Mouse (Mus musculus): ENCODE data around the gene Ermap. TPM values are rescaled to one million over a fixed set of nuclear protein-coding genes. Genes with fewer than 3 reads are reported as not detected.

Ermap gene
- total RNA-seq, 2 experiments from 2014 or later: 4.9 to 7.5 TPM

- DNase-seq: no peak
These were observed 4.0 kb downstream of the Ermap start for GRCm38 (mm10) chr4:119185771-119186170.

DNA sequence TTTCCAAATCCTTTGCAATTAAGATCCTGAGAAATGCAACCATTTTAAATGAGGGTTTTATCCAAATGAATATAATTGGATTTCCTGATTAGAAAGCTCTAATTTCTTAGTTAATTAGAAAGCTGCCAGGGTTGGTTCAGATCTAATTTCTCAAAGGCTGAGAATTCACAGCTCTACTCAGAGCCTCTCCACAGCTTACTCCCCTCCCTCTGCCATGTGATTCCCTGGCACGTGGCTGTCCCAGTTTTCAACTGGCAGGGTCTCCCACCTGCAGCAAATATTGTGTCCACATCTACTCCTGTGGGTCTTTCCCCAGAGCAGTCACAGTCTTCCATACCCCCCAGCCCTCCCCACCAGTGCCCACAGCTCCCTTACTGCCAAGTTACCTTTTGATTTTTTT, 6.3 kb downstream of the Ermap start:
- DNase-seq: no peak

- no peak for DNase-seq
These were observed 8.4 kb downstream of the Ermap start for GRCm38 (mm10) chr4:119181456-119181855.

DNA sequence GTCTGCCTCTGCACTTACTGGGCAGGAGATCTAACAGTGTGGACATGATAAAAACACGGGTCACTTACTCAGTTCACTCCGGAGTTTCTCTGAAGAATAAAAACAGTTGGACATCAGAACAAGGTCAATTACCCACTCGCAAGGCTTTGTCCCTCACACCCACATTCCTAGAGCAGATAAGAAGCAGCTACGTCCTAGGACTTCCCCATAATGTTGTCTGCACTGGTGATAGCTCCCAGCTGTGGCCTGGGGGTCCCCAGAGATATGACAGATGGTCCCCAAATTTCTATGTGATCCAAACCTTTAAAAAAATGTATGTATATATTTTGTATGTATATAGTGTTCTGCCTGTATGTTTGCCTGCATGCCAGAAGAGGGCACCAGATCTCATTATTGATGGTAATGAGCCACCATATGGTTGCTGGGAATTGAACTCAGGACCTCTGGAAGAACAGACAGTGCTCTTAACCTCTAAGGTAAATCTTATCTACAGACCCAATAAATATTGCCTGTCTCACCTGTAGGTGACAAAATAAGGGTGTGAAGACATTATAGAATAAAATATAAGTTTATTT, 9.6 kb downstream of the Ermap start:
- DNase-seq: no peak

GRCm38 (mm10) chr4:119178331-119178730, 11.5 kb downstream of the Ermap start:
- no peak for DNase-seq

DNA sequence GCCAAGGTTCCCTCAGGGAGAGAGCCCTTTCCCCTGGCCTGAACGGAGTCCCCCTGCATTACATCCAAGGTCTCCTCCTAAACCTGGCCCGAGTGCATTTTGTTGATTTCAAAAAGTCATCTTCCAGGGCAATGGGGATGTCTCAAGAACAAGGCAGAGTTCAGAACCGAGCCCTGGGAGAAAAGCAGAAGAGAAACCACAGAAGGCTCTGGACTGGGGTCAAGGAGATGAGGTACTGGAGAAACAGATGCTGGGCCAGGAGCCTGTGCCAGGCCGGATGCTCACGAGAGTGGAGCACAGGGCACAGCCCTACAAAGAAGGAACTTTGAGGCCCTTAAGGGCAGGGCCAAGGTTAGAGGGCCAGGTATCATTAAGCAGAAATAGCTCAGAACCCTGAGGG, 12.1 kb downstream of the Ermap start:
- no peak for DNase-seq

- DNase-seq: peak; percentile 94
These were observed 15.9 kb downstream of the Ermap start, which contains the start of gene Zfp691 for GRCm38 (mm10) chr4:119173851-119174453. TSS of gene Zfp691 (minus strand) at chr4:119174195.

GRCm38 (mm10) chr4:119172919-119173650, 16.7 kb downstream of the Ermap start:
- DNase-seq: no peak

DNA sequence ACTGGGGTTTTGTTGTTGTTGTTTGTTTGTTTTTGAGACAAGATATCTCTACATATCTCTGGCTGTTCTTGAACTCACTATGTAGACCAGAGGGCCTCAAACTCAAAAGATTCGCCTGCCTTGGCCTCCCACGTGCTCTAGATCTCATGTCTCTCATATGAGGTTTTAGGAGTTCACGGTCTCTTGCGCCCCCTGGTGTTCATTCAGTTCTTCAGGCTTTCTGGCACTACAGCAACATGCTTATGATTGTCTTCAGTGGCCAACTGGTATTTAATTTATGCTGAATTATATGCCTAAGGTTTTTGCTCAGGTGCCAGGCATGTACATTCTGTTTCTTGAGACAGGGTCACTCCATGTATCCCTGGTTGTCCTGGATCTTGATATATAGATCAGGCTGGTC, 22.1 kb downstream of the Ermap start:
- DNase-seq: peak; percentile 89

- no peak for DNase-seq
These were observed 22.7 kb downstream of the Ermap start for GRCm38 (mm10) chr4:119167068-119167467.

- DNase-seq: no peak
These were observed 23.9 kb downstream of the Ermap start for GRCm38 (mm10) chr4:119165916-119166315.

DNA sequence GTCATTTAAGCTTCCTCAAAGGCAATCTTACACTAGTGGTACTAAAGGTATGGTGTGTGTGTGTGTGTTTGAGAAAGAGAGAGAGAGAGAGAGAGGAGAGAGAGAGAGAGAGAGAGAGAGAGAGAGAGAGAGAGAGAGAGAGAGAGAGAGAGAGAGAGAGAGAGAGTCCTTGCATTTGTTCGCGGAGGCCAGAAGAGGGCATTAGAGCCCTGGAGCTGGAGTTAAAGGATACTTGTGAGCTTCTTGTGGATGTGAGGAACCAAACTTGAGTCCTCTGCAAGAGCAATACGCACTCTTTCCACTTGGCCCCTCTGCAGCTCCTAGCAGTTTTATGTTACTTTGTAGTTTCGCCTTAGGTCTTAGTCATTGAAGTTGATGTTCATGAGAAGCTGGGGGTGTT, 26.8 kb downstream of the Ermap start:
- DNase-seq: no peak

GRCm38 (mm10) chr4:119161358-119161757, 28.5 kb downstream of the Ermap start:
- no peak for DNase-seq

- no peak for DNase-seq
These were observed 31.9 kb downstream of the Ermap start for GRCm38 (mm10) chr4:119157891-119158290.

DNA sequence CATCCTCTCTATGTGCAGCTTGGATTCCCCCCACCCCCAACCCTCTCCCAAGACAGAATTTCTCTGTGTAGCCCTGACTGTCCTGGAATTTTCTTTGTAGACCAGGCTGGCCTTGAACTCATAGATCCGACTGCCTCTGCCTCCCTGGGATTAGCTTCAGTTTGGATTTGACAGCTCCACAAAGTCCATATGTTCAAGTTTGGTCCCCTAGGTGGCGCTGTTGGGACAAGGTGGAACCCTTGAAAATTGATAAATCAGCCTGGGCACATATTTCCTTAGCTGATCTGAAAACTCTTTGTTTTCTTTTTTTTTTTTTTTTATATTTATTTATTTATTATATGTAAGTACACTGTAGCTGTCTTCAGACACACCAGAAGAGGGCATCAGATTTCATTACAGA, 32.6 kb downstream of the Ermap start:
- DNase-seq: peak; percentile 85

GRCm38 (mm10) chr4:119148741-119149140, 41.1 kb downstream of the Ermap start:
- no peak for DNase-seq

GRCm38 (mm10) chr4:119147347-119147746, 42.5 kb downstream of the Ermap start:
- DNase-seq: no peak

- DNase-seq: peak; percentile 44
These were observed 43.0 kb downstream of the Ermap start for GRCm38 (mm10) chr4:119146816-119147215.

GRCm38 (mm10) chr4:119142230-119142871, 47.5 kb downstream of the Ermap start:
- DNase-seq: peak; percentile 79

- no peak for DNase-seq
These were observed 48.6 kb downstream of the Ermap start for GRCm38 (mm10) chr4:119141191-119141590.

DNA sequence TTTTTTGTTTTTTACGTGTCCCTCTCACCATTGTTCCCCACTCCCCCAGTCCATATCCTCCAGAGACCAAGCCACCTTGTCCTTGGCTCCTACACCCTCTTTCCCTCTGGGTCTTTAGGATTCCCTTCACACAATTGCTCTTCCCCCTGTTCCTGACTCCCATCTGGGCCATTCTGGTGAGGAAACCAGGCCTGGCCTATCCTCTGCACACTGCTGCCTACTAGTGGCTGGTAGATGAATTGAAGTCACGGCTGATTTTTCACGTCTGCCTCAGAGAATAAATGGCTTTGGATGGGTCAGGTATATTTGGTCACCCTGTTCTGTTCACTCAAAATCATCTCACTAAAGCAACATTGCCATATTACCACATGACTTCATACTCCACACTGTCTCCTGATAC, 49.7 kb downstream of the Ermap start:
- peak; percentile 33 for DNase-seq

- DNase-seq: no peak
These were observed 51.0 kb downstream of the Ermap start for GRCm38 (mm10) chr4:119138776-119139175.

- DNase-seq: peak; percentile 79
These were observed 51.6 kb downstream of the Ermap start for GRCm38 (mm10) chr4:119138171-119138570.
